Mouse (Mus musculus): ENCODE data around the gene Aldh1a3.

The Aldh1a3 gene

GRCm38 (mm10) chr7:66369071-66369933, 58.0 kb downstream of the Aldh1a3 start:
- DNase-seq: no peak

GRCm38 (mm10) chr7:66365904-66366303, 61.4 kb downstream of the Aldh1a3 start, which contains the start of gene Gm10974:
Gene Gm10974, plus strand, starts transcription at chr7:66365905.
- DNase-seq: no peak

GRCm38 (mm10) chr7:66365411-66365810, 61.9 kb downstream of the Aldh1a3 start:
- DNase-seq: no peak

GRCm38 (mm10) chr7:66364491-66364890, 62.8 kb downstream of the Aldh1a3 start:
- no peak for DNase-seq

GRCm38 (mm10) chr7:66359044-66359443, 68.3 kb downstream of the Aldh1a3 start:
- no peak for DNase-seq

- DNase-seq: no peak
Measured at GRCm38 (mm10) chr7:66358461-66358860, 68.9 kb downstream of the Aldh1a3 start.

GRCm38 (mm10) chr7:66355791-66356522, 71.4 kb downstream of the Aldh1a3 start:
- no peak for DNase-seq

- no peak for DNase-seq
Measured at GRCm38 (mm10) chr7:66354911-66355310, 72.4 kb downstream of the Aldh1a3 start.

GRCm38 (mm10) chr7:66351074-66351473, 76.2 kb downstream of the Aldh1a3 start:
- no peak for DNase-seq

- no peak for DNase-seq
Measured at GRCm38 (mm10) chr7:66349670-66350069, 77.6 kb downstream of the Aldh1a3 start.

GRCm38 (mm10) chr7:66348588-66348987, 78.7 kb downstream of the Aldh1a3 start:
- DNase-seq: no peak

- no peak for DNase-seq
Measured at GRCm38 (mm10) chr7:66346959-66347663, 80.2 kb downstream of the Aldh1a3 start.

- DNase-seq: no peak
Measured at GRCm38 (mm10) chr7:66343307-66343706, 84.0 kb downstream of the Aldh1a3 start.

GRCm38 (mm10) chr7:66342831-66343230, 84.5 kb downstream of the Aldh1a3 start:
- no peak for DNase-seq

GRCm38 (mm10) chr7:66342323-66342722, 85.0 kb downstream of the Aldh1a3 start:
- no peak for DNase-seq
